Mouse (Mus musculus) heart, adult 9 months (tissue): Measurements from ENCODE around the gene Cbx1.

Source experiments
- DNase-seq, 2 experiments: peaks; one replicate each; pipeline ENCODE4 v3.0.0; 2022; ENCODE audit warnings: low spot score in 2 of 2

Gene Cbx1

DNA sequence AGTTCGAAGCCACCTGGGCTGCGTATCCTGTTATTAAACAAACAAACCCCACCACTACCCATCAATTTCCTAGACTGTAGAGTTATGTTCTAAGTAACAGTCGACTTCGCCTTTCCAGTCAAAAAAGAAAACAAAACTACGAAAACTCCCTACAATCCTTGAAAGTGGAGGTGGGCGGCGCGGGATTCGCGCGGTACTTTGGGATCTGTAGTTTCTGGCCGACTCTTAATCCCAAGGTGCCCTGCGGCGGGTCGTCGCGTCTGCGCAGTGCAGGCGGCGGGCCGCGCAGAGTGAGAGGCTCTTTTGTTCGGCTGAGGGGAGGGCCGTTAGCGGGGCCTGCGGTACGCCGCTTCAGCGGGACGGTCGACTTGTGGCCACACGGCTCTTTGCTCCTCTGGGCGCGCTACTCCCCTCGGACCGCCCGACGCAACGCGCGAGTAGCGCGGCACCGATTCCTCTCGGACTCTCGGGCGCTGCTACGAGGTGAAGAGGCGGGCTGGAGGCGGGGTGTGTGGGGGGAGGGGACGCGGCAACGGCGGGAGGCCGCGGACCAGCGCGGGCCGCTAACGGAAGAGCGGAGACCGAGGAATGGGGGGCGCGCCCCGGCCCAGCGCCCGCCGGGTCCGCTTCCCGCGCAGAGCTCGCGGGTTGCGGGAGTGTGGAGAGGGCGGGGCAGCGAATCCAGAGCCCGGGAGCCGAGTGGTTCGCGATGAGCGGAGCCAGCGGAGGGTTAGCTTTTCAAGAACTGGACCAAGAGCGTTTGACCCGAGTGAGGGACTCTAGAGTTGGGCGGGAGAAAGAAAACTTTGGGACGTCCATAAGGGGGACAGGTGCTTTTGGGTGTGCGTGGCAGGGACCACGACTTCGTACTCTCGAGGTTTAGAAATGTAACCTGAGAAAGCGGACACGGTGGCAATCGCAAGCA, at the start of gene Cbx1:
Gene Cbx1, plus strand, starts transcription at position 257 of the 925 bp plus-strand sequence.
- peak; percentile 92 to 93 for DNase-seq

GRCm38 (mm10) chr11:96740796-96741195, 48.1 kb upstream of the Cbx1 start:
- DNase-seq: no peak

DNA sequence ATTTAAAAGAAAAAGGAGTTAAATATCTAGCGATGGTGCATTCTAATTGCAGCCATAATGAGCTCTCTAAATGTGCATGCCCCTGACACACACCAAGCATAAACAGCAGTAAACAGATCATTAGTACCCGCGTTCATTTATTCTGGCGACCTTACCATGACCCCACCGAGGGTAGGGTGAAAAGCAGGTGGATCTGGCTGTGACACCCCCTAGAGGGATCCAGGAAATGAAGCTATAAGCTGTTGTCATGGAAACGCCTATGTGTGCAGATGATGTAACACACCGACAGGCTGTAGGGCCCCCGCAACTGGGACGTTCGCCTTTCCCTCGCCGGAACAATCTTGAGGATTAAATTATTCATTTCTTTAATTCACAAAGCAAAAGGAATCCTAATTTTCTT, 46.9 kb upstream of the Cbx1 start:
- no peak for DNase-seq

GRCm38 (mm10) chr11:96743000-96743399, 45.9 kb upstream of the Cbx1 start:
- no peak for DNase-seq

DNA sequence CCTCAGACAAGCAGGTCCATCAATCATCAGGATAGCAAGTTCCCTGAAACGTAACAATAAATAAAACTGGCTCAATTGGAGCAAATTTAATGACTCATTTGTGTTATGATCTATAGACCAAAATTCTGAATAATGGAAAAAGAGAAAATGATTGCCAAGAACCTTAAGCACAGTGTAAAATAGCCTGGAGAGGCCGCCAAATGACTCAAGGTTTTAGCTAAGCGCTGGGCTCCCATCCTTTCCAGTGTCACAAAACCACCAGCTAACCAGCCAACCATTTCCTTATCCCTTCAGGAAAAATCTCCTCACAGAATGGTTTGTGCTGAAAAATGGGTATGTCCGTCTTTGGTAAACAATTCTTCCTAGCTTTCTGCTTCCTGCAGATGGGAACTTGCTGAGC, 45.0 kb upstream of the Cbx1 start:
- no peak for DNase-seq

GRCm38 (mm10) chr11:96746648-96747047, 42.3 kb upstream of the Cbx1 start:
- no peak for DNase-seq

DNA sequence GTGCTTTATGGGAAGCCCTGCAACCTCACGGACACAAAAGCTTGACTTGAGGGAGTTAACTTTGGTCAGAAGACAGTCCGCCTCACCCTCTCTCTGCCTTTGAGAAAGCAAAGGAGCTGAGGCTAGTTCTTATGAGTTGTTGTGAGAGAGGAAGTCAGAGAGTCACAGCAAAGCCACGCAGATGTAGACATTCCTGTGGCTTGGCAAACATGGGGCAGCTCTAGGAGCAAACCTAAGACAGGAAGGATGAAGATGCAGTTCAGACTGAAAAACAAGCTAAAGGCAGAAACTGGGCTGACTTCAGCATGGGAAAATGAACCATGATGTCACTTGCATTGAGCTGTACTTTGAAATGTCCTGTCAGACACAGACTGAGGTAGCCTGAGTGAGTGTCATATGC, 41.4 kb upstream of the Cbx1 start:
- no peak for DNase-seq

DNA sequence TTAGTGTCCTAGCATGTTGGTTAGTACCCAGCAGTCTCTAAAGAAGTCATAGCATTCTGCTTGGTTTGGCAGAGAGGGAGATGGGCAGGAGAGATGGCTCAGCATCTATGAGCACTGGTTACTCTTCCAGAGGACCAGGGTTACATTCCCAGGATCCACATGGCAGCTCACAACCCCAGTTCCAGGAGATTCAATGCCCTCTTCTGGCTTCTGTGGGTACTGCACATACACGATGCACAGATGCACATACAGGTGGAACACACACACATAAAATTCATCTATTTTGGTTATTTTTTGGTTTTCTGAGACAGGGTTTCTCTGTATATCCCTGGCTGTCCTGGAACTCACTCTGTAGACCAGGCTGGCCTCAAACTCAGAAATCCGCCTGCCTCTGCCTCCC, 33.6 kb upstream of the Cbx1 start:
- no peak for DNase-seq

DNA sequence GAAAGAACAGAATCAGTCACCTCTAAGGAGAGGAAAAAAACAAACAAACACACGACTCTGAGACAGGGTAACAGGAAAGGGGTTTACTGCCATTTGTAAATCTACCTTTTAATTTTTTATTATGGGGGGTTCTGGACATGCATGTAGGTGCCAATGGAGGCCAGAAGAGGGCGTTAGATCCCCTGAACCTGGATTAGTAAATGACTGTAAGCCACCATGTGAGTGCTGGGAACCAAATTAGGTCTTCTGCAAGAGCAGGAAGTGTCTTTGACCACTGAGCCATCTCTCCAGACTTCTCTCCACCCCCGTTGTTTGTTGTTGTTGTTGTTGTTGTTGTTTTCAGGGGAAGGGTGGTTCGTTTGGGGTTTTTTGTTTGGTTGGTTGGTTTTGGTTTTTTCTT, 31.5 kb upstream of the Cbx1 start:
- no peak for DNase-seq

GRCm38 (mm10) chr11:96758402-96758801, 30.5 kb upstream of the Cbx1 start:
- DNase-seq: no peak

DNA sequence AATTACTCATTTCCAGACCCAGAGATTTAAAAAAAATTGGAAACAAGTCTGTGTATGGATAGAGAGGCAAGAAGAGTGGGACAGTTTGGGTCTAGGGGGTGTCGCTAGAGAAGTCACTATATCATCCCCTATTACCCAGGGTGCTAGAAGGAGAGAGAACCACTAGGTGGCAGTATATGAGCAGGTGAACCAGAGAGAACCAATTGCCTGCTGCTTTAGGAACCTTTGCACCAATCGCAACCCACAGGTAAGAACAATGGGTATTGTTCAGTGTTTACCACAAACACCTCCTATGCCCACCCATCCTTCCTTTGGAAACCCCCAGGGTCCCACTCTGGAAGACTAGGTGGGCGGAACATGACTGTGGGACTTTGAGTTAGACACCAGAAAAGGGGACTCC, 28.9 kb upstream of the Cbx1 start:
- DNase-seq: peak; percentile 69 to 78

- no peak for DNase-seq
Measured at GRCm38 (mm10) chr11:96761984-96762383, 26.9 kb upstream of the Cbx1 start.

DNA sequence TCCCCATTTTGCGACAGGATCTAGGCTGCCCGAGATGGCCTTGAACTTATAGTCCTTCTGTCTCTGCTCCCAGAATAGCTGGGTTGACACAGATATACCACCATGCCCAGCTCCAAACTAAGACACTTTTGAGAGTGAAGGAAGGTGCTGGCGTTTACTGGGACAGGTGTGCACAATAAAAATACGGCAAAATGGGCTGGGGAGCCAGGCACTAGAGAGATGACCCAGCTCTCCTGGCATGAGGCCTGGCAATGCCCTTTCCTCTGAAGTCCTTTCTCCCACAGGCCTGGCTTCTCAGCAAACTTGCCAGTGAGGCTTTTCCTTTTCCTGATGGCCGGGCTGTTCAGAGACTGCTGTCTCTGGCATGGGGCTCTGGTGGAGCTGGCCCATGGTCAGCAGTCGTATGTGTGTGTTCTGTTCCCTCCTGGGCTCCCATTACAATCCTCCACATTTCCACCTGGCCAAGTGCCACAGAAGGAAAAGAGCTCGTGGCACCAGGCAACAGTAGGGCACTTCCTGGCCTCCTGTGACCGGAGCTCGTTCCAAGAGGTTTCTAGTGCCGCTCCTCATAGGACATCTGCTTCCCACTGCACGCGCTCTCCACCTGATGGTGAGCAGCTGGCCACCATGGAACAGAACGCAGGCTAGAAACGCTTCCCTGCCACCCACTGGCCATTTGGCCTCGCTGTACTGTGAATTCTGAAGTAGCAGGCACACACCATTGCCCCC, 26.0 kb upstream of the Cbx1 start:
- DNase-seq: peak in 1 of 2 experiments; percentile 11

- DNase-seq: no peak
Measured at GRCm38 (mm10) chr11:96764511-96765350, 24.2 kb upstream of the Cbx1 start.

GRCm38 (mm10) chr11:96765645-96766044, 23.3 kb upstream of the Cbx1 start:
- peak; percentile 50 to 78 for DNase-seq

GRCm38 (mm10) chr11:96766555-96766954, 22.4 kb upstream of the Cbx1 start:
- no peak for DNase-seq

- no peak for DNase-seq
Measured at GRCm38 (mm10) chr11:96767096-96767495, 21.8 kb upstream of the Cbx1 start.

DNA sequence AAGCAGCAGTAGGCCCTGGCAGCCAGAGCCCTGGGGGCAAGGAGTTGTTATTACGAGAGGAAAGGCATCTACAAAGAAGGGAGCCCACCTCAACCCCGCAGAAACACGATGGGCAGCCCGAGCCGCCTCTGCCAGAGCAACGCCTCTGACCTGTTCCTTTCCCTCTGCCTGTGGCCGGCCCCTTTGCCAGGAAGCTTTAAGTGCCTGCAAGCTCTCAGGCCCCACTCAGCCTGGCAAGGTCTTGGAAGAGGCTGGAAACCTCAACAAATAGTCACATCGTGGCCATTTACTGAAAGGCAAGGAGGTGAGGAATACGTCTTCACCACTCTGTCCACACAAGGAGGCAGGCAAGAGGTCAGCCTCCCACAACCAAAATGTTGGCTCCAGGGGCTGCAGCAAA, 20.7 kb upstream of the Cbx1 start:
- no peak for DNase-seq

- no peak for DNase-seq
Measured at GRCm38 (mm10) chr11:96771274-96771975, 17.5 kb upstream of the Cbx1 start.

DNA sequence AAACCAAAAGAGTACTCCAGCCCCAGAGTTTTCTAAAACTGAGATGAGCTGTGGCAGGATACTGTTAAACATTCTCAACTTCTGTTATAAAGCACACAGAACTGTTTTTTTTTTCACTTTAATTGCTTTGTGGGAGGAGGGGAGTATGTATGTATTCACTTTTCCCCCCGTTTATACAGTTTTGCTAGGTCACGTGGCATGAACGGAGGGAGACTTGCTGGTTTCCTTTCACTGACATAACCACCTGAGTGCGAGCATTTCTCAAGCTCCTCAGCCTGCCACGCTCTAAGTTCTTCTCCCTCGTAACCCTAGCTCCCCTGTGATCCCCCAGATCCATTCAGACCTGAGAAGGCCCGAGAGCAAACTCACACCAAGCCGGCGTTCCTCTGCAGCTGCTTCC, 16.5 kb upstream of the Cbx1 start:
- DNase-seq: no peak

DNA sequence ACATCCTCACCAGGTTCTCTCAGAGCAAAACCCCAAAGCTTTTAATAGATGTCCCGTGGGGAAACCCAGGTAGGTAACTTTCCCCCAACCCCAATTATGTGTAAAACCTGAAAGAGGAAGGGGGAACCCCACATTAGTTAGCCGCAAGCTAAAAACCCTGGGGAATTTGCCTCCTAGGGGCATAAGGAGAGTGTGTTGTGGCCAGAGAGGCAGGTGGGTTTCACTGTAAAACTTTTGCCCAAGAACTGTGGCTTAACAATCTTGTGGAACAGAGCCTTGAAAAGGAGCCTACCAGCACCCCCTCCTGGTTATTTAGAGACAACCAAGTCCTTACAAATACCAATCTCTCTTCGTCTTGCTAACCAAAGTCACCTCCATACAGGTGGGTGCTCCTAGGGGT, 14.4 kb upstream of the Cbx1 start:
- no peak for DNase-seq
